ENCODE assay signal across 34 mouse cellular contexts in the genomic region with DNA sequence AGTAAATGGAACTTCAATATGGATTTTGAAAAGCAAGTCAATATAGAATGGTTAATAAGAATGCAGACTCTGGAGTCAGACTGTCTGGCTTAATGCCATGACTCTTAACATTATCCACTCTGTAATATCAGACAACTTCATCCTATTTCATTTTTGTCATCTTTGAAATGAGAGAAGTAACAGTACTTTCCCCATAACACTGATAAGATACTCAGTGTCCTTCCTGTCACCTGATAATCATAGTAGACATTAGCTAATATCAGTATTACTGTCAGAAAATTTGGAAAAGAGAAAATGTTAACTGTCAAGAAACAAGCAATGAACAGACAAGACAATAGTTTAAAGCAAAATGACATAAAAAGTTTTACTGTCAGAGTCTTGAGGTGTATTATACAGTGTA. TPM values are rescaled to one million over a fixed set of nuclear protein-coding genes. Genes with fewer than 3 reads are reported as not detected.
"Had no signal": no experiment of that assay in that cellular context is flagged by ENCODE, and none has a peak within 500 bp of the region (broad histone marks: within the 10 kb centered on the region; RNA-seq: fewer than 3 reads in every experiment).

No protein-coding gene starts in this region.

- H3K9ac ChIP-seq: embryonic facial prominence, embryonic 12.5 days; embryonic facial prominence, embryonic 13.5 days; embryonic facial prominence, embryonic 15.5 days; forebrain, embryonic 12.5 days; forebrain, embryonic 13.5 days; forebrain, embryonic 15.5 days; forebrain, postnatal 0 days had no signal

- DNase-seq: cerebellum, adult 9-10 months; cerebellum, adult 9-11 months; cerebellum, postnatal 10 days; cerebellum, postnatal 14 days; cerebellum, postnatal 25 days; cerebellum, postnatal 36 days; embryo, embryonic 11 days; forebrain, postnatal 0 days; gastrocnemius, adult 2 months; gastrocnemius, postnatal 10 days; gastrocnemius, postnatal 14 days; gastrocnemius, postnatal 25 days; gastrocnemius, postnatal 36 days; heart, adult 11 months; heart, adult 18-20 months; heart, adult 2 months had no signal

- H3K9me3 ChIP-seq: embryonic facial prominence, embryonic 10.5 days; embryonic facial prominence, embryonic 12.5 days; embryonic facial prominence, embryonic 13.5 days; embryonic facial prominence, embryonic 15.5 days; forebrain, embryonic 10.5 days; forebrain, embryonic 12.5 days; forebrain, embryonic 13.5 days; forebrain, embryonic 15.5 days had no signal

- H3K4me3 ChIP-seq: embryonic facial prominence, embryonic 10.5 days; embryonic facial prominence, embryonic 12.5 days; embryonic facial prominence, embryonic 13.5 days; embryonic facial prominence, embryonic 15.5 days; erythroblast, embryonic 14.5 days; forebrain, embryonic 10.5 days; forebrain, embryonic 12.5 days; forebrain, embryonic 13.5 days; forebrain, embryonic 15.5 days; gastrocnemius, adult 2 months; heart, adult 2 months had no signal

- H3K27ac ChIP-seq: embryonic facial prominence, embryonic 10.5 days; embryonic facial prominence, embryonic 12.5 days; embryonic facial prominence, embryonic 13.5 days; embryonic facial prominence, embryonic 15.5 days; forebrain, embryonic 10.5 days; forebrain, embryonic 12.5 days; forebrain, embryonic 13.5 days; forebrain, embryonic 15.5 days; gastrocnemius, adult 2 months; heart, adult 2 months had no signal

- H3K36me3 ChIP-seq: embryonic facial prominence, embryonic 10.5 days; embryonic facial prominence, embryonic 12.5 days; embryonic facial prominence, embryonic 13.5 days; embryonic facial prominence, embryonic 15.5 days; forebrain, embryonic 10.5 days; forebrain, embryonic 12.5 days; forebrain, embryonic 15.5 days had no signal

- H3K27me3 ChIP-seq: embryonic facial prominence, embryonic 12.5 days; embryonic facial prominence, embryonic 13.5 days; embryonic facial prominence, embryonic 15.5 days; forebrain, embryonic 12.5 days; forebrain, embryonic 13.5 days; forebrain, embryonic 15.5 days had no signal

RNA-seq across cellular contexts. Expression of gene Nupl1, which starts 3.5 kb away (rescaled TPM):
- total RNA-seq: common myeloid progenitor, adult 5-6 weeks; forebrain, postnatal 0 days; gastrocnemius, adult 18-20 months; gastrocnemius, adult 2 months; gastrocnemius, adult 8-10 months; gastrocnemius, postnatal 10 days; gastrocnemius, postnatal 25 days; gastrocnemius, postnatal 36 days; gastrocnemius, postnatal 4 days; granulocyte monocyte progenitor cell, adult 5-6 weeks; heart, adult 18-20 months; heart, adult 2 months had no signal
- polyA plus RNA-seq: embryonic facial prominence, embryonic 10.5 days; embryonic facial prominence, embryonic 11.5 days; embryonic facial prominence, embryonic 12.5 days; embryonic facial prominence, embryonic 13.5 days; embryonic facial prominence, embryonic 14.5 days; embryonic facial prominence, embryonic 15.5 days; erythroblast, embryonic 14.5 days; forebrain, embryonic 10.5 days; forebrain, embryonic 11.5 days; forebrain, embryonic 14.5 days; forebrain, postnatal 0 days; heart, adult 2 months had no signal
